Comparison of ENCODE assay signal across 8 mouse cellular contexts in genomic region chr15:12371183-12371582, GRCm38 (mm10). TPM values are rescaled to one million over a fixed set of nuclear protein-coding genes. Genes with fewer than 3 reads are reported as not detected.
DNase-seq lines count a peak whose midpoint lies in the region; ATAC-seq lines count a peak whose summit lies in the region.

No protein-coding gene starts in this region.

- H3K36me3 ChIP-seq in limb, embryonic 11.5 days (ENCODE audit: control insufficient read depth, insufficient read depth, low read length), result no peaks in the 10 kb centered on the region
- no peaks in the 10 kb centered on the region for H3K36me3 ChIP-seq in midbrain, embryonic 16.5 days (ENCODE audit: control insufficient read depth, insufficient read depth, low read length)
- H3K36me3 ChIP-seq in stomach, embryonic 16.5 days (ENCODE audit: control insufficient read depth, insufficient read depth, low read length), result no peaks in the 10 kb centered on the region

- DNase-seq in B cell, adult 2 months, result peak; percentile 65 to 72
- peak; percentile 86 for DNase-seq in ZHBTc4 (ENCODE audit: low read depth, low spot score)
- DNase-seq in gastrocnemius, postnatal 10 days, result peak; percentile 71
- DNase-seq in kidney, adult 18-20 months, result peak; percentile 78
- peak; percentile 83 for DNase-seq in limb, embryonic 11.5 days (ENCODE audit: low spot score)

- no peaks in the 10 kb centered on the region for H3K27me3 ChIP-seq in limb, embryonic 11.5 days (ENCODE audit: control insufficient read depth, insufficient read depth, low read length)
- H3K27me3 ChIP-seq in midbrain, embryonic 16.5 days (ENCODE audit: control insufficient read depth, insufficient read depth, low read depth, low read length), result 0 out of 2 replicates have a peak, but pooled peaks cover 2% of the 10 kb centered on the region
- no peaks in the 10 kb centered on the region for H3K27me3 ChIP-seq in stomach, embryonic 16.5 days (ENCODE audit: control insufficient read depth, insufficient read depth, low read length)

- no peaks in the 10 kb centered on the region for H3K9me3 ChIP-seq in limb, embryonic 11.5 days (ENCODE audit: control insufficient read depth, low read length)
- H3K9me3 ChIP-seq in midbrain, embryonic 16.5 days (replicated peaks; ENCODE audit: control insufficient read depth, low read length, poor library complexity, severe bottlenecking), result no peaks in the 10 kb centered on the region
- no peaks in the 10 kb centered on the region for H3K9me3 ChIP-seq in stomach, embryonic 16.5 days (replicated peaks; ENCODE audit: control insufficient read depth, low read length)

- ATAC-seq in common myeloid progenitor, adult 5-6 weeks (replicated peaks; ENCODE audit: low read depth, poor library complexity, severe bottlenecking), result peak; percentile 64
- ATAC-seq in limb, embryonic 11.5 days (ENCODE audit: insufficient number of reproducible peaks, low FRiP score, low TSS enrichment, low read depth), result no peak
- ATAC-seq in midbrain, embryonic 16.5 days, result peak; percentile 61
- peak; percentile 14; the same call in 1 of the 2 replicates for ATAC-seq in stomach, embryonic 16.5 days (ENCODE audit: insufficient read depth, low FRiP score)

- H3K4me3 ChIP-seq in limb, embryonic 11.5 days (ENCODE audit: low read depth, low read length), result no peak overlapping the region
- no peak overlapping the region for H3K4me3 ChIP-seq in midbrain, embryonic 16.5 days (ENCODE audit: low read depth, low read length)
- no peak overlapping the region for H3K4me3 ChIP-seq in stomach, embryonic 16.5 days (replicated peaks; ENCODE audit: low read length)

- no peak overlapping the region for H3K27ac ChIP-seq in limb, embryonic 11.5 days (replicated peaks; ENCODE audit: low read depth, low read length)
- H3K27ac ChIP-seq in midbrain, embryonic 16.5 days (ENCODE audit: low read length), result no peak overlapping the region; the same call in 1 of the 2 replicates
- H3K27ac ChIP-seq in stomach, embryonic 16.5 days (ENCODE audit: low read length), result no peak overlapping the region

- 8% methylated on average over 8 of the region's 8 CpGs for WGBS in limb, embryonic 11.5 days
- 5% methylated on average over 8 of the region's 8 CpGs for WGBS in midbrain, embryonic 16.5 days
- 5% methylated on average over 8 of the region's 8 CpGs for WGBS in stomach, embryonic 16.5 days

- peaks cover 12% of the 10 kb centered on the region; the same call in 1 of the 2 replicates for H3K4me1 ChIP-seq in limb, embryonic 11.5 days (ENCODE audit: control insufficient read depth, insufficient read depth, low read length)
- peaks cover 10% of the 10 kb centered on the region for H3K4me1 ChIP-seq in midbrain, embryonic 16.5 days (ENCODE audit: control insufficient read depth, insufficient read depth, low read length)
- peaks cover 9% of the 10 kb centered on the region for H3K4me1 ChIP-seq in stomach, embryonic 16.5 days (ENCODE audit: control insufficient read depth, insufficient read depth, low read length)

- H3K4me2 ChIP-seq in limb, embryonic 11.5 days (ENCODE audit: low read depth, severe bottlenecking), result no peak overlapping the region
- no peak overlapping the region for H3K4me2 ChIP-seq in midbrain, embryonic 16.5 days (ENCODE audit: low read length)
- H3K4me2 ChIP-seq in stomach, embryonic 16.5 days (ENCODE audit: low read depth, low read length), result no peak overlapping the region

- no peak overlapping the region for H3K9ac ChIP-seq in limb, embryonic 11.5 days (ENCODE audit: low read length)
- 0 out of 2 replicates have a peak overlapping the region, but pooled peaks have one; percentile 21 for H3K9ac ChIP-seq in midbrain, embryonic 16.5 days (ENCODE audit: low read depth, low read length)
- H3K9ac ChIP-seq in stomach, embryonic 16.5 days (ENCODE audit: low read length), result no peak overlapping the region

RNA-seq across cellular contexts. Expression of gene 1810049J17Rik, which starts 49.5 kb away (rescaled TPM):
- total RNA-seq in common myeloid progenitor, adult 5-6 weeks (2017), result 1.1 TPM in 1 of 2 replicates, not detected in the other
- total RNA-seq in gastrocnemius, postnatal 10 days (2021), result not detected
- polyA plus RNA-seq in limb, embryonic 11.5 days (2014; fragmentation: Nextera tagmentation; extraction: Ambion mirVana), result 0.99 and 1.3 TPM in 2 replicates
- polyA plus RNA-seq in midbrain, embryonic 16.5 days (2015; fragmentation: Nextera tagmentation; extraction: Ambion mirVana), result not detected in 2 replicates
- 0.75 TPM in 1 of 2 replicates, not detected in the other for polyA plus RNA-seq in stomach, embryonic 16.5 days (2015; fragmentation: Nextera tagmentation; extraction: Ambion mirVana)

RNA-seq across cellular contexts. Expression of gene Golph3, which starts 49.9 kb away (rescaled TPM):
- 98.9 and 99.8 TPM in 2 replicates for total RNA-seq in common myeloid progenitor, adult 5-6 weeks (2017)
- total RNA-seq in gastrocnemius, postnatal 10 days (2021), result 10 to 100 TPM; 61.3 to 66.0 TPM
- 107 and 111 TPM in 2 replicates for polyA plus RNA-seq in limb, embryonic 11.5 days (2014; fragmentation: Nextera tagmentation; extraction: Ambion mirVana)
- polyA plus RNA-seq in midbrain, embryonic 16.5 days (2015; fragmentation: Nextera tagmentation; extraction: Ambion mirVana), result 61.6 and 61.7 TPM in 2 replicates
- 70.8 and 73.8 TPM in 2 replicates for polyA plus RNA-seq in stomach, embryonic 16.5 days (2015; fragmentation: Nextera tagmentation; extraction: Ambion mirVana)
